Mouse (Mus musculus): ENCODE results near the gene Prkca.

DNA sequence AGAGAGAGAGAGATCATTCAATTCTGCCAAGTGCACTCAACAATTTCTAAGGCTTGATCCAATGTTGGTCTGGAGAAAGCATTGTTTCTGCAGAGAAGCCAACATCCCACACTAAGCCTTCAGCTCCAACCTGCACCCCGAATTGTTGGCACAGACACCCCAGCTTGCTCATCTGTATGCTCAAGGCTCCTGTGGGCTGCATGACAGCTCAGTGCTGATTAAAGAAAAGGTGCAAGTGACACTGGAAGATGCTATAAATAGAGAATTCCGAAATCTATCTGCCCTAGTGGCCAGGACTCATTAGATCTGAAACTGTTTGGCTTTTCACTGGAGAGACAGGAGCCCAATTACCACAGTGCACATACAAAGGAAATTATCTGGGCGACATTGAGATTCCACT, 207.4 kb downstream of the Prkca start:
- TF ChIP-seq USF1 (IDR thresholded peaks at IDR 0.05; ENCODE audit: low read depth, low read length) (no peak), CTCF (IDR thresholded peaks at IDR 0.05 in 2 of 3, conservative IDR thresholded peaks at IDR 0.05 in 1 of 3; ENCODE audit: control insufficient read depth in 1 of 3, insufficient read depth in 1 of 3, low read depth in 2 of 3, low read length in 3 of 3, poor library complexity in 1 of 3, severe bottlenecking in 1 of 3) (no peak), EP300 (IDR thresholded peaks at IDR 0.05; ENCODE audit: low read depth in 1 of 2, low read length in 2 of 2) (no peak), KAT2A (conservative IDR thresholded peaks at IDR 0.05; ENCODE audit: low read depth, low read length) (no peak), NRF1 (IDR thresholded peaks at IDR 0.05; ENCODE audit: insufficient read depth, low read depth, low read length, poor library complexity, severe bottlenecking) (no peak), JUND (IDR thresholded peaks at IDR 0.05; ENCODE audit: low read depth, low read length) (no peak), TAL1 (IDR thresholded peaks at IDR 0.05; ENCODE audit: low read length) (no peak), POLR2AphosphoS5 (IDR thresholded peaks at IDR 0.05; ENCODE audit: borderline replicate concordance, low read depth, low read length) (no peak), MEF2A (IDR thresholded peaks at IDR 0.05; ENCODE audit: extremely low read depth, insufficient replicate concordance, low read depth, low read length, poor library complexity, severe bottlenecking) (no peak)

Data from MEL (cell line).